Mouse (Mus musculus) myocyte (in vitro differentiated cells): ENCODE measurements around the gene Edem3. TPM values are rescaled to one million over a fixed set of nuclear protein-coding genes. Genes with fewer than 3 reads are reported as not detected.

Experiments used
- H3K27me3 ChIP-seq: one replicate; pipeline ENCODE4 v1.6.1; 2011; ENCODE audit not compliant: control insufficient read depth, insufficient read depth, insufficient read length
- H3K36me3 ChIP-seq: one replicate; pipeline ENCODE4 v1.6.1; 2011; ENCODE audit not compliant: control insufficient read depth, insufficient read depth
- H3K4me2 ChIP-seq: one replicate; pipeline ENCODE4 v1.6.1; 2011; ENCODE audit warnings: low read depth, control low read depth
- H3K4me3 ChIP-seq: one replicate; pipeline ENCODE4 v1.5.1; 2011; ENCODE audit warnings: mild to moderate bottlenecking, control low read depth, moderate library complexity
- H3K79me2 ChIP-seq: one replicate; pipeline ENCODE4 v1.6.1; 2011; ENCODE audit not compliant: control insufficient read depth, insufficient read depth
- H3ac ChIP-seq: one replicate; pipeline ENCODE4 v1.6.1; 2011; ENCODE audit not compliant: control insufficient read depth, insufficient read length
- CEBPB ChIP-seq: IDR thresholded peaks from 2 replicates; pipeline ENCODE4 v1.6.1; 2011; ENCODE audit warnings: mild to moderate bottlenecking, moderate library complexity; ENCODE audit not compliant: poor library complexity, insufficient read depth, severe bottlenecking
- E2F4 ChIP-seq: IDR thresholded peaks from one replicate; pipeline ENCODE4 v1.6.1; 2011; ENCODE audit warnings: mild to moderate bottlenecking, control low read depth, moderate library complexity; ENCODE audit not compliant: insufficient read depth
- MAX ChIP-seq: IDR thresholded peaks from one replicate; pipeline ENCODE4 v1.6.1; 2011; ENCODE audit warnings: low read depth, mild to moderate bottlenecking, control low read depth
- MYOD1 ChIP-seq, 3 experiments: IDR thresholded peaks; one replicate each; pipeline ENCODE4 v1.6.1; 2011; ENCODE audit warnings: control low read depth in 2 of 3, low read depth in 2 of 3, mild to moderate bottlenecking in 2 of 3, moderate library complexity in 1 of 3; ENCODE audit not compliant: insufficient read length in 2 of 3, control insufficient read depth in 1 of 3
- MYOG ChIP-seq, 3 experiments: IDR thresholded peaks; one replicate each; pipeline ENCODE4 v1.6.1; 2011; ENCODE audit warnings: control low read depth in 2 of 3, low read depth in 2 of 3, mild to moderate bottlenecking in 2 of 3; ENCODE audit not compliant: insufficient read length in 2 of 3, control insufficient read depth in 1 of 3, insufficient read depth in 1 of 3
- POLR2A ChIP-seq: IDR thresholded peaks from one replicate; pipeline ENCODE4 v1.6.1; 2011; ENCODE audit warnings: low read depth, mild to moderate bottlenecking, control low read depth, moderate library complexity; ENCODE audit not compliant: insufficient read length
- POLR2AphosphoS2 ChIP-seq: IDR thresholded peaks from one replicate; pipeline ENCODE4 v1.6.1; 2011; ENCODE audit warnings: low read depth, control low read depth; ENCODE audit not compliant: insufficient read length
- REST ChIP-seq: IDR thresholded peaks from one replicate; pipeline ENCODE4 v1.6.1; 2011; ENCODE audit warnings: mild to moderate bottlenecking, control low read depth, moderate library complexity; ENCODE audit not compliant: insufficient read depth, insufficient read length
- SRF ChIP-seq: IDR thresholded peaks from one replicate; pipeline ENCODE4 v1.6.1; 2011; ENCODE audit warnings: low read depth; ENCODE audit not compliant: control insufficient read depth, insufficient read length
- TCF12 ChIP-seq: IDR thresholded peaks from one replicate; pipeline ENCODE4 v1.6.1; 2011; ENCODE audit warnings: mild to moderate bottlenecking, control low read depth; ENCODE audit not compliant: poor library complexity, insufficient read depth, severe bottlenecking
- TCF3 ChIP-seq: IDR thresholded peaks from one replicate; pipeline ENCODE4 v1.6.1; 2011; ENCODE audit warnings: low read depth, control low read depth; ENCODE audit not compliant: insufficient read length
- USF1 ChIP-seq: IDR thresholded peaks from one replicate; pipeline ENCODE4 v1.6.1; 2011; ENCODE audit warnings: low read depth, mild to moderate bottlenecking, control low read depth, moderate library complexity
- polyA plus RNA-seq: library from polyadenylated mRNA; unstranded; fragments of >200 nt; fragmentation: generic; extraction: Trizol; gene quantifications from one replicate; pipeline ENCODE4 v1.2.1, GENCODE M21; 2012; ENCODE audit warnings: missing spikeins

Edem3 gene
- polyA plus RNA-seq, 1 experiment: 10.0 TPM

GRCm38 (mm10) chr1:151777616-151778015, 22.4 kb downstream of the Edem3 start:
- H3K36me3 ChIP-seq: peaks cover 67% of the 10 kb centered on the region

GRCm38 (mm10) chr1:151778592-151778991, 23.4 kb downstream of the Edem3 start:
- Histone ChIP-seq H3K79me2 (peaks cover 4% of the 10 kb centered on the region), H3K27me3 (no peaks in the 10 kb centered on the region), H3K4me3 (no peak overlapping the region), H3K36me3 (peaks cover 65% of the 10 kb centered on the region), H3ac (no peak overlapping the region), H3K4me2 (no peak overlapping the region)
- TF ChIP-seq MAX (no peak), TCF12 (no peak), MYOG (IDR thresholded peaks at IDR 0.05; ENCODE audit: control insufficient read depth in 1 of 3, insufficient read depth in 1 of 3, insufficient read length in 2 of 3, low read depth in 2 of 3) (no peak), MYOD1 (IDR thresholded peaks at IDR 0.05; ENCODE audit: control insufficient read depth in 1 of 3, insufficient read length in 2 of 3, low read depth in 2 of 3) (no peak), POLR2AphosphoS2 (no peak), SRF (no peak), REST (no peak), POLR2A (no peak), CEBPB (no peak), E2F4 (no peak), USF1 (no peak), TCF3 (no peak)

More at GRCm38 (mm10) chr1:151777616-151778015, 22.4 kb downstream of the Edem3 start:
- Histone ChIP-seq H3K27me3 (no peaks in the 10 kb centered on the region), H3K79me2 (peaks cover 4% of the 10 kb centered on the region), H3K4me3 (no peak overlapping the region), H3ac (no peak overlapping the region), H3K4me2 (no peak overlapping the region)
- TF ChIP-seq POLR2A: no peak
- no peak for TF ChIP-seq REST
- no peak for TF ChIP-seq POLR2AphosphoS2
- TF ChIP-seq CEBPB: no peak
- no peak for TF ChIP-seq MYOG (IDR thresholded peaks at IDR 0.05; ENCODE audit: control insufficient read depth in 1 of 3, insufficient read depth in 1 of 3, insufficient read length in 2 of 3, low read depth in 2 of 3)
- no peak for TF ChIP-seq TCF3
- no peak for TF ChIP-seq TCF12
- no peak for TF ChIP-seq SRF
- no peak for TF ChIP-seq MAX
- no peak for TF ChIP-seq E2F4
- TF ChIP-seq MYOD1 (IDR thresholded peaks at IDR 0.05; ENCODE audit: control insufficient read depth in 1 of 3, insufficient read length in 2 of 3, low read depth in 2 of 3): no peak
- TF ChIP-seq USF1: no peak

DNA sequence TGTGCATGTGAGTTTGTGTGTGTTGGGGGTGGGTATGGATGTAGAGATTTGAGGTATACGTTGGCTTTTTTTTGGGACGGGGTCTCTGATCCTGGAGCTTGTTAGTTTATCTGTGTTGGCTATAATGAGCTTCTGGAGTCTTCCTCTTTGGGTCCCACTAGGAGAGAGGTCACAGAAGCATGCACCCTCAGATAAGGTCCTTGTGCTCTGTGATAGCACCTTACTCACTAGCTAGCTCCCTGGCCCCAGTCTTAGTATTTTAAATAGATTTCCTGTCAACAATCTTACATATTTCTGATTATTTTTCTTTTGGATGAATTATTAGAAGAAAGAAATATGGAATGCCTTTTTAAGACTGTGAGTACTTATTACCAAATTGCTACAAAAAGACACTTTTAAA, 24.1 kb downstream of the Edem3 start:
- TF ChIP-seq MYOD1 (IDR thresholded peaks at IDR 0.05; ENCODE audit: control insufficient read depth in 1 of 3, insufficient read length in 2 of 3, low read depth in 2 of 3) (no peak), CEBPB (no peak), USF1 (no peak)
- Histone ChIP-seq H3K27me3 (no peaks in the 10 kb centered on the region), H3K4me3 (no peak overlapping the region), H3K4me2 (no peak overlapping the region), H3K36me3 (peaks cover 70% of the 10 kb centered on the region), H3ac (no peak overlapping the region), H3K79me2 (peaks cover 4% of the 10 kb centered on the region)

DNA sequence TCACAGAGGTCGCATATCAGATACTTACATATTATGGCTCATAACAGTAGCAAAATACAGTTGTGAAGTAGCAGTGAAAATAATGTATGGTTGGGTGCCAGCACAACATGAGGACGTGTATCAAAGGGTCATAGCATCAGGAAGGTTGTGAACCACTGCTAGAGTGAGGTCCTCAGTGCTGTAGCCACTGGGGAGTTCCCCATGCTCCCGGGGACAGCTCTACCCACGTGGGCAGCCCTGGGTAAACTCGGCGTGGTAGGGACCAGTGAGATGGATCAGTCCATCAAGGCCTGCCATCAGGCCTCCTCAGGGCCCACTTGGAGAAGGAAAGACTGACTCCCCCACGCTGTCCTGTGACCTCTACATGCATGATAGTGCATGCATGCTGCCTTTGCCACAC, 26.3 kb downstream of the Edem3 start:
- H3K79me2 ChIP-seq: no peaks in the 10 kb centered on the region
- no peak for TF ChIP-seq MYOD1 (IDR thresholded peaks at IDR 0.05; ENCODE audit: control insufficient read depth in 1 of 3, insufficient read length in 2 of 3, low read depth in 2 of 3)
- TF ChIP-seq MAX: no peak
- TF ChIP-seq SRF: no peak
- no peak for TF ChIP-seq CEBPB
- TF ChIP-seq TCF3: no peak
- no peak for TF ChIP-seq REST
- no peak for TF ChIP-seq POLR2A
- TF ChIP-seq MYOG (IDR thresholded peaks at IDR 0.05; ENCODE audit: control insufficient read depth in 1 of 3, insufficient read depth in 1 of 3, insufficient read length in 2 of 3, low read depth in 2 of 3): no peak
- TF ChIP-seq E2F4: no peak
- no peak for TF ChIP-seq POLR2AphosphoS2
- no peak for TF ChIP-seq TCF12
- no peak for TF ChIP-seq USF1
- H3ac ChIP-seq: no peak overlapping the region
- no peaks in the 10 kb centered on the region for H3K27me3 ChIP-seq
- H3K4me2 ChIP-seq: no peak overlapping the region
- H3K4me3 ChIP-seq: no peak overlapping the region
- peaks cover 77% of the 10 kb centered on the region for H3K36me3 ChIP-seq

- TF ChIP-seq MYOG (IDR thresholded peaks at IDR 0.05; ENCODE audit: control insufficient read depth in 1 of 3, insufficient read depth in 1 of 3, insufficient read length in 2 of 3, low read depth in 2 of 3): no peak
- no peak for TF ChIP-seq POLR2AphosphoS2
- TF ChIP-seq TCF12: no peak
- no peak for TF ChIP-seq POLR2A
- TF ChIP-seq USF1: no peak
- no peak for TF ChIP-seq E2F4
- no peak for TF ChIP-seq MYOD1 (IDR thresholded peaks at IDR 0.05; ENCODE audit: control insufficient read depth in 1 of 3, insufficient read length in 2 of 3, low read depth in 2 of 3)
- no peak for TF ChIP-seq REST
- TF ChIP-seq SRF: no peak
- TF ChIP-seq TCF3: no peak
- no peak for TF ChIP-seq MAX
- TF ChIP-seq CEBPB: no peak
- H3K27me3 ChIP-seq: no peaks in the 10 kb centered on the region
These were observed 28.2 kb downstream of the Edem3 start for GRCm38 (mm10) chr1:151783403-151783802.

More at GRCm38 (mm10) chr1:151783403-151783802, 28.2 kb downstream of the Edem3 start:
- Histone ChIP-seq H3K36me3 (peaks cover 75% of the 10 kb centered on the region), H3ac (no peak overlapping the region), H3K4me3 (no peak overlapping the region), H3K4me2 (no peak overlapping the region), H3K79me2 (no peaks in the 10 kb centered on the region)
